Mouse (Mus musculus) heart, adult 9 months (tissue): ENCODE measurements around the gene Rbm20.
A peak's percentile ranks its signal among the peaks of the same experiment; 100 is the strongest.
"Not testable (repeated sequence)": the region's sequence is repeated elsewhere in the genome, so short reads cannot be mapped to it uniquely, and the experiment has no call there.

ENCODE experiments used
- DNase-seq, 2 experiments: peaks; one replicate each; pipeline ENCODE4 v3.0.0; 2022; ENCODE audit warnings: low spot score in 2 of 2

Gene Rbm20

GRCm38 (mm10) chr19:53676718-53677634, at the start of gene Rbm20:
Rbm20 (plus strand) TSS chr19:53677306.
- peak; percentile 75 to 76 for DNase-seq

- no peak for DNase-seq
Observed at GRCm38 (mm10) chr19:53638041-53638440, 39.1 kb upstream of the Rbm20 start.

GRCm38 (mm10) chr19:53638727-53639126, 38.4 kb upstream of the Rbm20 start:
- no peak for DNase-seq

GRCm38 (mm10) chr19:53644020-53644595, 33.0 kb upstream of the Rbm20 start:
- no peak for DNase-seq

GRCm38 (mm10) chr19:53647301-53647700, 29.8 kb upstream of the Rbm20 start:
- DNase-seq, result no peak

- DNase-seq, result no peak
Observed at GRCm38 (mm10) chr19:53648056-53648455, 29.1 kb upstream of the Rbm20 start.

GRCm38 (mm10) chr19:53648802-53649236, 28.3 kb upstream of the Rbm20 start:
- DNase-seq, result peak; percentile 54 to 69

- no peak for DNase-seq
Observed at GRCm38 (mm10) chr19:53649361-53649760, 27.7 kb upstream of the Rbm20 start.

GRCm38 (mm10) chr19:53649802-53650201, 27.3 kb upstream of the Rbm20 start:
- DNase-seq, result no peak

GRCm38 (mm10) chr19:53650921-53651320, 26.2 kb upstream of the Rbm20 start:
- DNase-seq, result no peak

- DNase-seq, result no peak
Observed at GRCm38 (mm10) chr19:53652267-53652666, 24.8 kb upstream of the Rbm20 start.

GRCm38 (mm10) chr19:53653624-53654467, 23.3 kb upstream of the Rbm20 start:
- peak in 1 of 2 experiments; percentile 28 for DNase-seq

GRCm38 (mm10) chr19:53656443-53656842, 20.7 kb upstream of the Rbm20 start:
- DNase-seq, result not testable (repeated sequence)

- DNase-seq, result no peak
Observed at GRCm38 (mm10) chr19:53657437-53657836, 19.7 kb upstream of the Rbm20 start.

- peak in 1 of 2 experiments; percentile 51 for DNase-seq
Observed at GRCm38 (mm10) chr19:53660722-53661420, 16.2 kb upstream of the Rbm20 start.

GRCm38 (mm10) chr19:53661938-53662722, 15.0 kb upstream of the Rbm20 start:
- DNase-seq, result no peak

GRCm38 (mm10) chr19:53664831-53665230, 12.3 kb upstream of the Rbm20 start:
- DNase-seq, result no peak

GRCm38 (mm10) chr19:53665391-53665790, 11.7 kb upstream of the Rbm20 start:
- DNase-seq, result no peak

- no peak for DNase-seq
Observed at GRCm38 (mm10) chr19:53666708-53667107, 10.4 kb upstream of the Rbm20 start.

GRCm38 (mm10) chr19:53668821-53669220, 8.3 kb upstream of the Rbm20 start:
- DNase-seq, result no peak
